Mouse (Mus musculus): ENCODE measurements around the gene Bsn.
A peak's percentile ranks its signal among the peaks of the same experiment; 100 is the strongest.

The Bsn gene

GRCm38 (mm10) chr9:108196920-108197677 is 6.9 kb upstream of the Bsn start:
- DNase-seq (ENCODE audit: low read depth): no peak

GRCm38 (mm10) chr9:108196222-108196621 is 6.0 kb upstream of the Bsn start:
- DNase-seq (ENCODE audit: low read depth): peak; percentile 42

- DNase-seq (ENCODE audit: low read depth): no peak
Measured at GRCm38 (mm10) chr9:108189488-108189786, 747 bp downstream of the Bsn start.

GRCm38 (mm10) chr9:108189023-108189422 is 1.2 kb downstream of the Bsn start:
- no peak for DNase-seq (ENCODE audit: low read depth)

- DNase-seq (ENCODE audit: low read depth): no peak
Measured at GRCm38 (mm10) chr9:108188511-108188910, 1.7 kb downstream of the Bsn start.

GRCm38 (mm10) chr9:108187616-108188015 is 2.6 kb downstream of the Bsn start:
- no peak for DNase-seq (ENCODE audit: low read depth)

GRCm38 (mm10) chr9:108185786-108186185 is 4.4 kb downstream of the Bsn start:
- DNase-seq (ENCODE audit: low read depth): no peak

GRCm38 (mm10) chr9:108183531-108183994 is 6.6 kb downstream of the Bsn start:
- no peak for DNase-seq (ENCODE audit: low read depth)

- DNase-seq (ENCODE audit: low read depth): peak; percentile 64
Measured at GRCm38 (mm10) chr9:108182806-108183506, 7.2 kb downstream of the Bsn start.

GRCm38 (mm10) chr9:108178391-108178790 is 11.8 kb downstream of the Bsn start:
- DNase-seq (ENCODE audit: low read depth): no peak

GRCm38 (mm10) chr9:108175116-108175838 is 14.9 kb downstream of the Bsn start:
- no peak for DNase-seq (ENCODE audit: low read depth)

- DNase-seq (ENCODE audit: low read depth): no peak
Measured at GRCm38 (mm10) chr9:108172777-108173350, 17.3 kb downstream of the Bsn start.

- no peak for DNase-seq (ENCODE audit: low read depth)
Measured at GRCm38 (mm10) chr9:108169751-108170150, 20.4 kb downstream of the Bsn start.

GRCm38 (mm10) chr9:108165143-108165542 is 25.0 kb downstream of the Bsn start:
- no peak for DNase-seq (ENCODE audit: low read depth)

GRCm38 (mm10) chr9:108163646-108164284 is 26.4 kb downstream of the Bsn start:
- peak; percentile 65 for DNase-seq (ENCODE audit: low read depth)

GRCm38 (mm10) chr9:108157891-108158290 is 32.3 kb downstream of the Bsn start:
- DNase-seq (ENCODE audit: low read depth): no peak

- DNase-seq (ENCODE audit: low read depth): no peak
Measured at GRCm38 (mm10) chr9:108157451-108157850, 32.7 kb downstream of the Bsn start.

GRCm38 (mm10) chr9:108156786-108157185 is 33.4 kb downstream of the Bsn start:
- peak; percentile 55 for DNase-seq (ENCODE audit: low read depth)

- DNase-seq (ENCODE audit: low read depth): peak; percentile 35
Measured at GRCm38 (mm10) chr9:108154814-108155213, 35.4 kb downstream of the Bsn start.

- no peak for DNase-seq (ENCODE audit: low read depth)
Measured at GRCm38 (mm10) chr9:108153516-108154448, 36.4 kb downstream of the Bsn start.

GRCm38 (mm10) chr9:108150486-108150885 is 39.7 kb downstream of the Bsn start:
- DNase-seq (ENCODE audit: low read depth): peak; percentile 75
